26 mouse cellular contexts compared by ENCODE assay signal in the genomic region with DNA sequence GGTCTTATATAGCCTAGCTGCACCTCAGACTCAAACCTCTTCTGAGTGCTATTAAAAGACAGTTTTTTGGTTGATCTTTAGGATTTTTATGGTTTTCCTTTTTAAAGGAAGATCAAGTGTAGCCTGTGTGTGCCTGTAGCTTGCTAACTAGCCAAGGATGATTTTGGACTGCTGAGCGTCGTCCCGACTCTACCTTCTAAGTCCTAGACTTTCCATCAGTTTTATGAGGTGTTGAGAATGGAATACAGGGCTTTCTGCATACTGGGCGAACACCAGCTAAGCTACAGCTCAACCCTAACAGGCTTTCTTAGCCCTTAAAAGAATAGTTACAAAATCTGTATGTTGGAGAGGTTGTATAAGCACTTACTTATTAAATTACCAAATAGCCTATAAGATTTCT.
"Had no signal": no experiment of that assay in that cellular context is flagged by ENCODE, and none has a peak within 500 bp of the region (broad histone marks: within the 10 kb centered on the region; RNA-seq: fewer than 3 reads in every experiment).

No protein-coding gene starts in this region.

- H3K27ac ChIP-seq: heart, embryonic 10.5 days; hindbrain, embryonic 10.5 days; hindbrain, embryonic 12.5 days; hindbrain, embryonic 14.5 days; intestine, embryonic 15.5 days; kidney, embryonic 15.5 days; kidney, postnatal 0 days; limb, embryonic 15.5 days; liver, embryonic 12.5 days; liver, embryonic 14.5 days had no signal

- DNase-seq: gastrocnemius, postnatal 10 days; gastrocnemius, postnatal 25 days; heart, adult 18-20 months; heart, postnatal 10 days; heart, postnatal 4 days; kidney, adult 11 months; kidney, adult 2 months; kidney, adult 9 months; kidney, postnatal 14 days; kidney, postnatal 36 days; layer of hippocampus, adult 9-11 months; layer of hippocampus, postnatal 36 days; left cerebral cortex, postnatal 4 days had no signal

- H3K4me3 ChIP-seq: heart, embryonic 10.5 days; heart, embryonic 12.5 days; hindbrain, embryonic 10.5 days; hindbrain, embryonic 12.5 days; intestine, embryonic 15.5 days; kidney, embryonic 15.5 days; limb, embryonic 15.5 days; liver, embryonic 12.5 days had no signal

- H3K9me3 ChIP-seq: heart, embryonic 10.5 days; heart, embryonic 12.5 days; hindbrain, embryonic 10.5 days; hindbrain, embryonic 12.5 days; intestine, embryonic 15.5 days; kidney, embryonic 15.5 days; limb, embryonic 15.5 days; liver, embryonic 12.5 days had no signal

- H3K4me2 ChIP-seq: heart, embryonic 12.5 days; hindbrain, embryonic 12.5 days; hindbrain, embryonic 14.5 days; intestine, embryonic 15.5 days; kidney, embryonic 15.5 days; limb, embryonic 15.5 days; liver, embryonic 12.5 days had no signal

- ATAC-seq: hindbrain, embryonic 16.5 days; inflammation-experienced regulatory T-cells, adult 6 months; intestine, embryonic 15.5 days; liver, embryonic 12.5 days had no signal

- H3K27me3 ChIP-seq: heart, embryonic 12.5 days; hindbrain, embryonic 12.5 days; intestine, embryonic 15.5 days; kidney, embryonic 15.5 days; limb, embryonic 15.5 days; liver, embryonic 12.5 days had no signal

- H3K9ac ChIP-seq: heart, embryonic 12.5 days; hindbrain, embryonic 12.5 days; hindbrain, embryonic 14.5 days; intestine, embryonic 15.5 days; kidney, embryonic 15.5 days; limb, embryonic 15.5 days; liver, embryonic 12.5 days; liver, embryonic 14.5 days had no signal

- H3K4me1 ChIP-seq: heart, embryonic 10.5 days; hindbrain, embryonic 10.5 days; hindbrain, embryonic 12.5 days; intestine, embryonic 15.5 days; kidney, embryonic 15.5 days; limb, embryonic 15.5 days; liver, embryonic 12.5 days had no signal
